In the genomic region with DNA sequence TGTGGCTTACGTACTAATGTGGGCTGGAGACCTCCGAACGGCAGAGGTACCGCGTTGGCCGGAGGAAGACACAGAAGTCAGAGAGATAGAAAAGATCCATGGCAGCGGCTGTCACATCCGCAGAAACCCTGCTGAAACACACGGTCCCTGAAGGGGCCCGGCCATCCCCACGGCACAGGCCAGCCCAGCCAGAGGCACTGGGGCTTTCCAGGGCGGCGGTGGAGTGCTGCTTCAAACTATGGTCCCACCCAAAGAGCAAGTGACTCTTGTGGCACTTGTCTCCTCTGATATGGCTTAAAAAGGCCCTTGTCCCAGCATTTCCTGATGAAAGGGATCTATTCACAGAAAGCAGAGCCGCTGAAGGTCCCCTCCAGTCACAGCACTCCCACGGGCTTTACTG, we compare ENCODE assay signal across 11 mouse cellular contexts. TPM values are rescaled to one million over a fixed set of nuclear protein-coding genes. Genes with fewer than 3 reads are reported as not detected.
A peak's percentile ranks its signal among the peaks of the same experiment; 100 is the strongest.
DNase-seq lines count a peak whose midpoint lies in the region; ATAC-seq and TF ChIP-seq lines count a peak whose summit lies in the region.
"Had no signal": no experiment of that assay in that cellular context is flagged by ENCODE, and none has a peak within 500 bp of the region (broad histone marks: within the 10 kb centered on the region; RNA-seq: fewer than 3 reads in every experiment).

No protein-coding gene starts in this region.

- H3K9ac ChIP-seq in liver, embryonic 16.5 days (ENCODE audit: low read depth, low read length): peak overlapping the region; percentile 73

- 52% methylated on average over 15 of the region's 15 CpGs for WGBS in liver, embryonic 16.5 days (ENCODE audit: insufficient replicate concordance)

- no peak for TF ChIP-seq CTCF in gastrocnemius, adult 2 months (IDR thresholded peaks at IDR 0.05)
- TF ChIP-seq CTCF in testis, adult 2 months (IDR thresholded peaks at IDR 0.05; ENCODE audit: control insufficient read depth, insufficient read depth, insufficient replicate concordance, low read depth, low read length): no peak

- no peaks in the 10 kb centered on the region for H3K36me3 ChIP-seq in testis, adult 2 months (ENCODE audit: control insufficient read depth, insufficient read depth, low read length)
- peaks cover 7% of the 10 kb centered on the region for H3K36me3 ChIP-seq in liver, embryonic 16.5 days (ENCODE audit: control insufficient read depth, insufficient read depth)

- no peak for ATAC-seq in liver, embryonic 16.5 days (ENCODE audit: low read depth)
- ATAC-seq in granulocyte monocyte progenitor cell, adult 5-6 weeks (replicated peaks; ENCODE audit: poor library complexity, severe bottlenecking): no peak

- peak overlapping the region; percentile 68 for H3K27ac ChIP-seq in gastrocnemius, adult 2 months
- peak overlapping the region; percentile 5; the same call in 1 of the 2 replicates for H3K27ac ChIP-seq in testis, adult 2 months (ENCODE audit: control insufficient read depth, insufficient read depth, low read depth, low read length)
- H3K27ac ChIP-seq in liver, embryonic 16.5 days (ENCODE audit: low read length): peak overlapping the region; percentile 95
- H3K27ac ChIP-seq: macrophage had no signal

- peak overlapping the region; percentile 80 for H3K4me2 ChIP-seq in liver, embryonic 16.5 days (ENCODE audit: low read depth, low read length)

- no peaks in the 10 kb centered on the region for H3K9me3 ChIP-seq in liver, embryonic 16.5 days (replicated peaks; ENCODE audit: control insufficient read depth, low read length)

- DNase-seq in gastrocnemius, adult 2 months: no peak
- DNase-seq in gastrocnemius, postnatal 10 days: no peak
- DNase-seq in testis, postnatal 14 days (ENCODE audit: low spot score): no peak
- DNase-seq in cerebellum, postnatal 4 days (ENCODE audit: low spot score in 2 of 2): no peak
- DNase-seq in T-cell, adult 2 months (ENCODE audit: low spot score): no peak
- DNase-seq: B cell, adult 2 months; cerebellum, postnatal 14 days had no signal

- intact Hi-C loops in gastrocnemius, adult 2 months (cut with DNase I): no loop called here

- TF ChIP-seq POLR2A in testis, adult 2 months (IDR thresholded peaks at IDR 0.05; ENCODE audit: control insufficient read depth, low read depth, low read length): no peak

- H3K4me3 ChIP-seq in gastrocnemius, adult 2 months: peak overlapping the region; percentile 47
- H3K4me3 ChIP-seq in testis, adult 2 months (ENCODE audit: control insufficient read depth, low read depth, low read length): no peak overlapping the region; the same call in 1 of the 2 replicates
- peak overlapping the region; percentile 62 for H3K4me3 ChIP-seq in liver, embryonic 16.5 days (ENCODE audit: low read depth, low read length)

- no peaks in the 10 kb centered on the region; the same call in none of the 2 replicates for H3K4me1 ChIP-seq in testis, adult 2 months (ENCODE audit: control insufficient read depth, insufficient read depth, low read length)
- H3K4me1 ChIP-seq in liver, embryonic 16.5 days (ENCODE audit: control insufficient read depth, low read depth, low read length): peaks cover 81% of the 10 kb centered on the region

- H3K27me3 ChIP-seq in testis, adult 2 months (ENCODE audit: control insufficient read depth, insufficient read depth, low read length): no peaks in the 10 kb centered on the region
- no peaks in the 10 kb centered on the region for H3K27me3 ChIP-seq in liver, embryonic 16.5 days (ENCODE audit: control insufficient read depth, insufficient read depth, low read depth, low read length)

RNA-seq across cellular contexts. Expression of a gene that starts 19.1 kb away (rescaled TPM):
- 1 to 10 TPM; 6.1 to 7.2 TPM for total RNA-seq in gastrocnemius, adult 2 months (2021)
- 10 to 100 TPM; 11.1 to 11.2 TPM for total RNA-seq in gastrocnemius, postnatal 10 days (2021)
- polyA plus RNA-seq in testis, adult 2 months (2012; rRNA removed): 4.1 and 5.0 TPM in 2 replicates
- 6.1 and 6.8 TPM in 2 replicates for polyA plus RNA-seq in liver, embryonic 16.5 days (2015; fragmentation: Nextera tagmentation; extraction: Ambion mirVana)
- 5.9 and 15.0 TPM in 2 replicates for total RNA-seq in granulocyte monocyte progenitor cell, adult 5-6 weeks (2014; fragmentation: Nextera tagmentation)
- 1.9 and 2.4 TPM in 2 replicates for total RNA-seq in granulocyte monocyte progenitor cell, adult 5-6 weeks (2017)

RNA-seq across cellular contexts. Expression of a gene that starts 28.9 kb away (rescaled TPM):
- not detected for total RNA-seq in gastrocnemius, adult 2 months (2021)
- total RNA-seq in gastrocnemius, postnatal 10 days (2021): not detected
- polyA plus RNA-seq in testis, adult 2 months (2012; rRNA removed): 0.06 and 0.40 TPM in 2 replicates
- polyA plus RNA-seq in liver, embryonic 16.5 days (2015; fragmentation: Nextera tagmentation; extraction: Ambion mirVana): 0.21 TPM in 1 of 2 replicates, not detected in the other
- total RNA-seq in granulocyte monocyte progenitor cell, adult 5-6 weeks (2014; fragmentation: Nextera tagmentation): not detected in 2 replicates
- total RNA-seq in granulocyte monocyte progenitor cell, adult 5-6 weeks (2017): not detected in 2 replicates
- polyA plus RNA-seq: macrophage had no signal

Comparison
In these comparisons a context has a peak if more than half of its experiments do, and no peak if none do; other contexts are left out.
1. H3K27ac ChIP-seq: peak in every context shown above with its lines; median percentile 95 in liver, embryonic 16.5 days; 68 in gastrocnemius, adult 2 months; 5 in testis, adult 2 months.